Mouse (Mus musculus) heart, adult 2 months (tissue): ENCODE results near the gene Fli1. TPM values are rescaled to one million over a fixed set of nuclear protein-coding genes. Genes with fewer than 3 reads are reported as not detected.
A peak's percentile ranks its signal among the peaks of the same experiment; 100 is the strongest.

ENCODE experiments used
- DNase-seq, 2 experiments: peaks; one replicate each; pipeline ENCODE4 v3.0.0; 2021
- H3K27ac ChIP-seq: fragments of 200-600 bp; 2 replicates; pipeline ENCODE4 v1.8.1; 2022
- H3K27me3 ChIP-seq: fragments of 200-500 bp; 2 replicates; pipeline ENCODE4 v1.6.1; 2012; ENCODE audit warnings: mild to moderate bottlenecking, low read length, inconsistent platforms, mixed read lengths; ENCODE audit not compliant: control insufficient read depth, insufficient read depth
- H3K36me3 ChIP-seq: fragments of 200-500 bp; 2 replicates; pipeline ENCODE4 v1.6.1; 2012; ENCODE audit warnings: low read length, inconsistent platforms; ENCODE audit not compliant: control insufficient read depth, insufficient read depth
- H3K4me1 ChIP-seq: fragments of 200-500 bp; 2 replicates; pipeline ENCODE4 v1.6.1; 2011; ENCODE audit warnings: low read length; ENCODE audit not compliant: control insufficient read depth, insufficient read depth
- H3K4me3 ChIP-seq: fragments of 200-600 bp; 2 replicates; pipeline ENCODE4 v1.8.1; 2022
- H3K79me2 ChIP-seq: fragments of 200-500 bp; replicated peaks from 2 replicates; pipeline ENCODE4 v1.6.1; 2012; ENCODE audit warnings: mild to moderate bottlenecking, inconsistent platforms, low read length, moderate library complexity, mixed read lengths; ENCODE audit not compliant: control insufficient read depth, insufficient read depth
- H3K9ac ChIP-seq: fragments of 200-500 bp; 2 replicates; pipeline ENCODE4 v1.6.1; 2012; ENCODE audit warnings: low read depth, mild to moderate bottlenecking, control low read depth, inconsistent platforms, low read length, mixed read lengths
- CTCF ChIP-seq: fragments of 200-600 bp; IDR thresholded peaks from 2 replicates; pipeline ENCODE4 v1.8.1; 2022; ENCODE audit warnings: antibody characterized with exemption, mild to moderate bottlenecking, moderate library complexity
- EP300 ChIP-seq: fragments of 200-500 bp; IDR thresholded peaks from 2 replicates; pipeline ENCODE4 v1.6.1; 2011; ENCODE audit warnings: low read depth, low read length, control low read depth; ENCODE audit not compliant: insufficient read depth
- POLR2A ChIP-seq: fragments of 200-500 bp; IDR thresholded peaks from 2 replicates; pipeline ENCODE4 v1.6.1; 2011; ENCODE audit warnings: mild to moderate bottlenecking, low read depth, low read length, control low read depth; ENCODE audit not compliant: insufficient read depth
- WGBS: fragments of 180-500 bp; shearing (Covaris S2); methylation state at CpG from one replicate; pipeline ENCODE4 v1.1.7; 2018; 5-methylcytosine and 5-hydroxymethylcytosine counted together
- intact Hi-C: fragments of 180-260 bp; cut with DNase I; formaldehyde crosslinking; loops from one replicate; pipeline ENCODE4 v1.15.1; 2025
- polyA plus RNA-seq: library from polyadenylated mRNA; depleted of rRNA; stranded (reverse); fragments of >200 nt; gene quantifications from 2 replicates; pipeline ENCODE4 v1.2.3, GENCODE M21; 2012
- total RNA-seq, 2 experiments: library from RNA; stranded (reverse); gene quantifications; 2 replicates each; pipeline ENCODE4 v1.2.3; 2021

Gene Fli1
- total and polyA plus RNA-seq, 3 experiments = 14.9 to 28.2 (median 23.5) TPM

- intact Hi-C loops = no loop called here
- H3K9ac ChIP-seq = no peak overlapping the region
- H3K4me3 ChIP-seq = no peak overlapping the region
- WGBS = 48% methylated on average over 8 of the region's 8 CpGs
- H3K36me3 ChIP-seq = peaks cover 16% of the 10 kb centered on the region
- DNase-seq = no peak
- peaks cover 4% of the 10 kb centered on the region for H3K79me2 ChIP-seq
- TF ChIP-seq POLR2A (no peak), CTCF (no peak), EP300 (no peak)
- H3K27me3 ChIP-seq = no peaks in the 10 kb centered on the region
- peaks cover 27% of the 10 kb centered on the region for H3K4me1 ChIP-seq
- H3K27ac ChIP-seq = no peak overlapping the region; the same call in 1 of the 2 replicates
These were observed 47.6 kb downstream of the Fli1 start for GRCm38 (mm10) chr9:32494891-32495642.

GRCm38 (mm10) chr9:32493588-32494423 lies 48.9 kb downstream of the Fli1 start:
- 91% methylated on average over 4 of the region's 4 CpGs for WGBS
- Histone ChIP-seq H3K4me3 (no peak overlapping the region), H3K4me1 (peaks cover 27% of the 10 kb centered on the region), H3K9ac (no peak overlapping the region), H3K79me2 (peaks cover 4% of the 10 kb centered on the region), H3K27me3 (no peaks in the 10 kb centered on the region), H3K27ac (no peak overlapping the region), H3K36me3 (peaks cover 17% of the 10 kb centered on the region)
- intact Hi-C loops = no loop called here
- no peak for DNase-seq
- TF ChIP-seq EP300 (no peak), CTCF (peak; percentile 36)

- H3K79me2 ChIP-seq = peaks cover 4% of the 10 kb centered on the region
- H3K4me1 ChIP-seq = peaks cover 26% of the 10 kb centered on the region
- 60% methylated on average over 2 of the region's 2 CpGs for WGBS
- no peak overlapping the region for H3K4me3 ChIP-seq
- H3K27ac ChIP-seq = no peak overlapping the region
- no peaks in the 10 kb centered on the region for H3K27me3 ChIP-seq
- intact Hi-C loops = no loop called here
- TF ChIP-seq EP300 (no peak), CTCF (no peak), POLR2A (no peak)
- no peak overlapping the region for H3K9ac ChIP-seq
- H3K36me3 ChIP-seq = peaks cover 17% of the 10 kb centered on the region
- DNase-seq = no peak
These were observed 49.9 kb downstream of the Fli1 start for GRCm38 (mm10) chr9:32492753-32493152.

GRCm38 (mm10) chr9:32491484-32491883 lies 51.2 kb downstream of the Fli1 start:
- intact Hi-C loops = no loop called here
- H3K4me1 ChIP-seq = peaks cover 21% of the 10 kb centered on the region

GRCm38 (mm10) chr9:32489794-32490358 lies 52.8 kb downstream of the Fli1 start:
- intact Hi-C loops = no loop called here
- H3K4me1 ChIP-seq = peaks cover 19% of the 10 kb centered on the region
- H3K27me3 ChIP-seq = no peaks in the 10 kb centered on the region
- no peak overlapping the region for H3K9ac ChIP-seq
- no peak for DNase-seq
- 65% methylated on average over 4 of the region's 4 CpGs for WGBS
- peaks cover 4% of the 10 kb centered on the region for H3K79me2 ChIP-seq
- TF ChIP-seq CTCF (no peak), POLR2A (no peak), EP300 (no peak)
- H3K36me3 ChIP-seq = peaks cover 8% of the 10 kb centered on the region
- H3K4me3 ChIP-seq = no peak overlapping the region
- no peak overlapping the region for H3K27ac ChIP-seq

More at GRCm38 (mm10) chr9:32491484-32491883, 51.2 kb downstream of the Fli1 start:
- H3K27ac ChIP-seq = no peak overlapping the region
- no peak overlapping the region for H3K9ac ChIP-seq
- 71% methylated on average over 2 of the region's 2 CpGs for WGBS
- H3K4me3 ChIP-seq = no peak overlapping the region
- no peak for DNase-seq
- H3K79me2 ChIP-seq = peaks cover 4% of the 10 kb centered on the region
- TF ChIP-seq POLR2A (no peak), EP300 (no peak), CTCF (no peak)
- H3K27me3 ChIP-seq = no peaks in the 10 kb centered on the region
- H3K36me3 ChIP-seq = peaks cover 13% of the 10 kb centered on the region
